Mouse (Mus musculus) layer of hippocampus, postnatal 10 days (tissue): ENCODE measurements around the gene Hist1h2ad. TPM values are rescaled to one million over a fixed set of nuclear protein-coding genes. Genes with fewer than 3 reads are reported as not detected.

Experiments
- DNase-seq, 2 experiments: peaks; one replicate each; pipeline ENCODE4 v3.0.0; 2021; ENCODE audit warnings: low spot score in 2 of 2
- long read RNA-seq: library from polyadenylated mRNA; stranded (forward); transcript quantifications from one replicate; pipeline ENCODE4 v2.0.0, GENCODE M21; 2023
- total RNA-seq, 2 experiments: library from RNA; stranded (reverse); gene quantifications; 2 replicates each; pipeline ENCODE4 v1.2.3; 2021

The Hist1h2ad gene
- 1 to 10 TPM; 5.3 to 5.6 TPM for total RNA-seq
- long read RNA-seq, result 0 reads

- DNase-seq, result peak; percentile 81 to 86
Observed at GRCm38 (mm10) chr13:23573898-23574524, at the start of gene Hist1h2ad, which contains the start of gene Hist1h2bf. Gene Hist1h2ad (plus strand): TSS chr13:23574381. Gene Hist1h2bf (minus strand): TSS chr13:23574196.

- peak; percentile 86 to 87 for DNase-seq
Observed at GRCm38 (mm10) chr13:23524654-23525053, 49.5 kb upstream of the Hist1h2ad start.

- no peak for DNase-seq
Observed at GRCm38 (mm10) chr13:23525901-23526300, 48.3 kb upstream of the Hist1h2ad start.

GRCm38 (mm10) chr13:23526312-23526711, 47.9 kb upstream of the Hist1h2ad start:
- peak; percentile 96 for DNase-seq

- no peak for DNase-seq
Observed at GRCm38 (mm10) chr13:23529005-23529404, 45.2 kb upstream of the Hist1h2ad start.

- no peak for DNase-seq
Observed at GRCm38 (mm10) chr13:23529480-23530165, 44.6 kb upstream of the Hist1h2ad start.

- DNase-seq, result peak; percentile 71 to 76
Observed at GRCm38 (mm10) chr13:23530181-23530900, 43.8 kb upstream of the Hist1h2ad start.

GRCm38 (mm10) chr13:23530901-23531875, 43.0 kb upstream of the Hist1h2ad start, which contains the start of gene Hist1h4h:
Gene Hist1h4h (plus strand): TSS chr13:23531050.
- peak; percentile 95 to 96 for DNase-seq

GRCm38 (mm10) chr13:23532262-23533075, 41.7 kb upstream of the Hist1h2ad start:
- no peak for DNase-seq

- peak; percentile 57 to 67 for DNase-seq
Observed at GRCm38 (mm10) chr13:23533560-23534367, 40.4 kb upstream of the Hist1h2ad start, which contains the start of gene Hist1h2af. Gene Hist1h2af (plus strand): TSS chr13:23533906.

- no peak for DNase-seq
Observed at GRCm38 (mm10) chr13:23534368-23535131, 39.6 kb upstream of the Hist1h2ad start.

- DNase-seq, result peak; percentile 92 to 94
Observed at GRCm38 (mm10) chr13:23535137-23536075, 38.8 kb upstream of the Hist1h2ad start, which contains the start of gene Hist1h3g. Gene Hist1h3g (plus strand): TSS chr13:23535422.

GRCm38 (mm10) chr13:23536076-23536822, 37.9 kb upstream of the Hist1h2ad start:
- DNase-seq, result no peak

GRCm38 (mm10) chr13:23537006-23537710, 37.0 kb upstream of the Hist1h2ad start:
- DNase-seq, result no peak

GRCm38 (mm10) chr13:23538249-23538648, 35.9 kb upstream of the Hist1h2ad start:
- no peak for DNase-seq
